Mouse (Mus musculus): ENCODE measurements at regions not wholly inside any gene's neighbourhood (a gene's known extent, or its start where the extent isn't known, plus 50 kb on each side); places are given as distances from the start of the nearest gene placed in this dataset.

DNA sequence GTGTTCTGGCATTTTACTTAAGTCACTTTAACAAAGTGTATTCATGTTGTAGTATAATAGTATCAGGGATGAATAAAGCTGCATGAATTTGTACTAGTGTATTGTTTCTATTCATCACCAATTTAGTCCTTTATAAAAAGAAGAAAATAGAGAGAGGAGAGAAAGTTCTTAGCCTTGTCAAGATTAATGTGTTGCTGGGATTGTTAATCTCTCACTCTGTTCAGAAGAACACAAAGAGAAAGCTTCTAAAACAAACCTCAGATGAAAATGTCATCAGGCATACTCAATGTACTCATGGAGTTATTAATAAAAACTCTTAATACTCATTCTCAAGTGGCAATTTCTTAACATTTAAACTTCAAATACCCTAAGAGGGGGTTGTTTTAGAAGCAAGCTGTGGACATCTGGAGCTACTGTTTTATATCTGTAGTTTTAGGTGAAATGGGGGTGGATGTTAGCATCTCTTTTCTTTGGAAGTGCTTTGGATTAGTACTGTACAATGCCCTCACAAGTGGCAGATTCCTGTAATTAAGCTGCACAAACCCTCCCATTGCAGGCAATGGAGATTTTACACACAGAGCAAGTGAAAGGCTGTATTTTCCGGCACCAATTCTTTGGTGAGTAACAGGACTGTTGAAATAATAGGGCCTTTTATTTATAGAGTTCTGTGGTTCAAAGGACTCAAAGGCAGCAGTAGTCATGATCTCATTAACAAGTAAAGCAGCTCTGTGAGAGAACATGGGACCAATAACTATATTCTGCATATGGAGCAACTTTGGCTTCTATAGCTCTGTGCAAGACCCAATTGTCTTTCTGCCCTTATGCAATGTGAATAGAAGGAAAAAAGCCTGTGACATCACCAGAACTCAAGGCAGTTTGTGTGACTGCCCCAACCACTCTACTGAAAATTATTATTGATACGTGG lies 273.4 kb upstream of the Epha5 start:
- WGBS: 55% methylated on average over 2 of the region's 2 CpGs
- H3K27me3 ChIP-seq (replicated peaks): no peaks in the 10 kb centered on the region
- H3K27ac ChIP-seq: no peak overlapping the region
- no peaks in the 10 kb centered on the region for H3K36me3 ChIP-seq
- H3K4me1 ChIP-seq: no peaks in the 10 kb centered on the region
- H3K4me3 ChIP-seq: no peak overlapping the region
- peak; percentile 68; the same call in 1 of the 2 replicates for ATAC-seq (ENCODE audit: low FRiP score, low read depth)
- no peak overlapping the region for H3K4me2 ChIP-seq (replicated peaks)
- H3K9ac ChIP-seq: no peak overlapping the region
- no peaks in the 10 kb centered on the region for H3K9me3 ChIP-seq

DNA sequence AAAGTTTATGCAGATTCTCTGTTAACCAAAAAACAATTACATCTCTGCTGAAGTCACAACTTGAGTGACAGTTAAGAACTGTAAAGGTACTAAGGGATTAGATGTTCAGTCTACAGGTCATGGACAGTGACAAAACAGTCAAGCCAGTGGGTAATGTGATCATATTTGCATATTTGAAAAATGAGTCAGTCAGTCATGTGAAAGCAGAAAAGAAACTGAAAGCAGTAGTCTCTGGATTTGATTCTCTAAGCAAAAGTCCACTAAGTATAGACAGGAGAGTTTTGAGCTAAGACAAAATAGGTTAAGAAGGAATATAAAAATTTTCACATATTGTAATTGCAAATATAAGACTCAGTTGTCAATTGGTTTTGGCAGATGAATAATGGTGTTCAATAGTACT lies 270.4 kb upstream of the Epha5 start:
- no peaks in the 10 kb centered on the region for H3K4me1 ChIP-seq
- no peak overlapping the region for H3K9ac ChIP-seq
- H3K27me3 ChIP-seq (replicated peaks): no peaks in the 10 kb centered on the region
- no peak overlapping the region for H3K4me3 ChIP-seq
- H3K27ac ChIP-seq: no peak overlapping the region
- no peaks in the 10 kb centered on the region for H3K36me3 ChIP-seq
- no peak overlapping the region for H3K4me2 ChIP-seq (replicated peaks)
- no peak for ATAC-seq (ENCODE audit: low FRiP score, low read depth)
- no peaks in the 10 kb centered on the region for H3K9me3 ChIP-seq

GRCm38 (mm10) chr5:84655171-84655570 lies 238.0 kb upstream of the Epha5 start:
- Histone ChIP-seq H3K4me1 (no peaks in the 10 kb centered on the region), H3K9ac (no peak overlapping the region), H3K36me3 (no peaks in the 10 kb centered on the region), H3K4me2 (replicated peaks) (no peak overlapping the region), H3K27ac (no peak overlapping the region), H3K9me3 (no peaks in the 10 kb centered on the region), H3K27me3 (replicated peaks) (no peaks in the 10 kb centered on the region), H3K4me3 (no peak overlapping the region)
- no peak for ATAC-seq (ENCODE audit: low FRiP score, low read depth)

DNA sequence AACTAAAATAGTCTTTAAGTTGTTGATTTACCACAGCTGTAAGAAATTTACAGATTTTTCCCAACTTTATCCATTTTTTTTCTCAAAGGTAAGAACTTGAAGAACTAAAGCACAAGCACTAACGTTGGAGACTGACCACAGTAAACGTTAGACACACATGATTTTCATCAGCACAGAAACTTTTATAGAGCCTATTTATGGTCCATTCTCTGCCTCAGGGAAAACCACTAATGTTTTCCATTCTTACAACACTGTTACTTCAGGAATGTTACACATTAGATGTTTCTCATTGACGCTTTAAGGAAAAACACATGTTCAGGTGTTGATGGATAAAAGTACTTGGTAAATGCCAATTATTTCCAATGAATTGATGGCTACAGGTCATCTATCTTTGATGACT lies 218.3 kb upstream of the Epha5 start:
- H3K27ac ChIP-seq: no peak overlapping the region
- no peak overlapping the region for H3K4me2 ChIP-seq (replicated peaks)
- ATAC-seq (ENCODE audit: low FRiP score, low read depth): no peak
- 79% methylated on average over 3 of the region's 3 CpGs for WGBS
- H3K36me3 ChIP-seq: no peaks in the 10 kb centered on the region
- H3K4me1 ChIP-seq: no peaks in the 10 kb centered on the region
- no peak overlapping the region for H3K4me3 ChIP-seq
- no peaks in the 10 kb centered on the region for H3K27me3 ChIP-seq (replicated peaks)
- H3K9ac ChIP-seq: no peak overlapping the region
- no peaks in the 10 kb centered on the region for H3K9me3 ChIP-seq

DNA sequence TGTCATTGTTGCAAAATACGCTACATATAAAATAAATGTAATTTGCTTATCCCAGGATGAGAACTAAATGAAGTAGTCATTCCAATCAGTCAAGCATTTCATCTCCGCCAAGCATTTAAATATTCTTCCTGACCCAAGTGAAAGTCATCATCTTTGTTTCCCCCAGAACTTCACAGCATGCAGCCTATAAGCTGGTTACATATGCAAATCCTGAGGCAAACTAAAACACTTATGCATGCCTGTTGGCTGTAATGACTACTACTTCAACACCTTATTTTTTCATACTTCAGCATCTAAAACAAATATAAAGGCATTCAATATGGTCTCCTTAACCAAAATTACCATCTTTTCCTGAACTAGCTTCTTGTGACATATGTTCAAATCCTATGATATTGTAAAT lies 215.7 kb upstream of the Epha5 start:
- H3K4me2 ChIP-seq (replicated peaks): no peak overlapping the region
- no peak overlapping the region for H3K4me3 ChIP-seq
- WGBS: 87% methylated on average over 2 of the region's 2 CpGs
- no peaks in the 10 kb centered on the region for H3K4me1 ChIP-seq
- no peaks in the 10 kb centered on the region for H3K36me3 ChIP-seq
- ATAC-seq (ENCODE audit: low FRiP score, low read depth): no peak
- no peak overlapping the region for H3K27ac ChIP-seq
- H3K9ac ChIP-seq: no peak overlapping the region
- H3K9me3 ChIP-seq: no peaks in the 10 kb centered on the region
- no peaks in the 10 kb centered on the region for H3K27me3 ChIP-seq (replicated peaks)

DNA sequence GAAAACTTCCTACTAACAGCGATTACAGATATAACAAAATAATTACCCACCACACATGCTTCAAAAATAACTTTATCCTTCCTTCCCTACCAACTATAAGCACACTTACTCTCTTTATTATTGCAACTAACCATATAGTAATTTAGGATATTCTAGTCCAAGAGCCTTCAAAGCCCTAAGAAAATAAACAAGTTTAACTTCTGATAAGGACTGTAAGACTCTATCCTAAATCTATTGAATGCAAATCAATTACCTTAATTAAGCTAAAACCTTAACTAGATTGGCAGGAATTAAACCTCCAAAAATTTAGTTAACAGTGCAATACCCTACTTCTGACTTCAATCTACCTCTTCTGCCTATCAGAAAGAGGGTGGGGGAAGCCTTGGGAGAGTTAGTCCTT lies 201.0 kb upstream of the Epha5 start:
- Histone ChIP-seq H3K4me2 (replicated peaks) (no peak overlapping the region), H3K9ac (no peak overlapping the region), H3K27me3 (replicated peaks) (no peaks in the 10 kb centered on the region), H3K27ac (no peak overlapping the region), H3K36me3 (no peaks in the 10 kb centered on the region), H3K4me3 (no peak overlapping the region), H3K9me3 (no peaks in the 10 kb centered on the region), H3K4me1 (no peaks in the 10 kb centered on the region)
- WGBS: 93% methylated on average over 1 of the region's 1 CpGs
- no peak for ATAC-seq (ENCODE audit: low FRiP score, low read depth)

- no peaks in the 10 kb centered on the region for H3K4me1 ChIP-seq
- H3K4me3 ChIP-seq: no peak overlapping the region
- WGBS: 69% methylated on average over 2 of the region's 2 CpGs
- no peak overlapping the region for H3K4me2 ChIP-seq (replicated peaks)
- H3K27me3 ChIP-seq (replicated peaks): no peaks in the 10 kb centered on the region
- no peak overlapping the region for H3K9ac ChIP-seq
- H3K27ac ChIP-seq: no peak overlapping the region
- no peaks in the 10 kb centered on the region for H3K36me3 ChIP-seq
- no peaks in the 10 kb centered on the region for H3K9me3 ChIP-seq
- ATAC-seq (ENCODE audit: low FRiP score, low read depth): no peak
Measured at GRCm38 (mm10) chr5:84608683-84609082, 191.5 kb upstream of the Epha5 start.

- ATAC-seq (ENCODE audit: low FRiP score, low read depth): no peak
- Histone ChIP-seq H3K27me3 (replicated peaks) (no peaks in the 10 kb centered on the region), H3K4me1 (no peaks in the 10 kb centered on the region), H3K36me3 (no peaks in the 10 kb centered on the region), H3K9me3 (peaks cover 5% of the 10 kb centered on the region; the same call in 1 of the 2 replicates), H3K27ac (no peak overlapping the region), H3K4me2 (replicated peaks) (no peak overlapping the region), H3K4me3 (no peak overlapping the region), H3K9ac (no peak overlapping the region)
- WGBS: 81% methylated on average over 5 of the region's 5 CpGs
Measured at GRCm38 (mm10) chr5:84565311-84565946, 148.2 kb upstream of the Epha5 start.

DNA sequence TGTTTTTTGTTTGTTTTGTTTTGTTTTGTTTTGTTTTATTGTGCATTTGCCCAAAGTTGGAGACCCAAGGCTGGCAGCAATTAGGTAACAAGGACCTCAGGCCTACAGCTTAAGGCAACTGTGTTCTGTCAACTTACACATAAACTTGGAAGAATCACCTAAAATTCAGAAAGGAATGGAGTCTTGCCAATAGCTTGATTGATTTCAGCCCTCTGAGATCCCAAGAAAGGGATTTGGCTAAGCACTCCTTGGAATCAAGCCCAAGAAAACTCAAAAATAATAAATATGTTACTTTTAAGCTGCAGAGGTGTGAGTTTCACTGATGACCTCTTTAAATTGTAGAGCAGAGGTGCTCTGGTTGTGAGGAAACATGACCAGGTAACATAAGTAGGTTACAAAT lies 102.7 kb upstream of the Epha5 start:
- Histone ChIP-seq H3K4me1 (no peaks in the 10 kb centered on the region), H3K9me3 (no peaks in the 10 kb centered on the region), H3K4me2 (replicated peaks) (no peak overlapping the region), H3K9ac (no peak overlapping the region), H3K27me3 (replicated peaks) (no peaks in the 10 kb centered on the region), H3K36me3 (no peaks in the 10 kb centered on the region), H3K4me3 (no peak overlapping the region), H3K27ac (no peak overlapping the region)
- no peak for ATAC-seq (ENCODE audit: low FRiP score, low read depth)

DNA sequence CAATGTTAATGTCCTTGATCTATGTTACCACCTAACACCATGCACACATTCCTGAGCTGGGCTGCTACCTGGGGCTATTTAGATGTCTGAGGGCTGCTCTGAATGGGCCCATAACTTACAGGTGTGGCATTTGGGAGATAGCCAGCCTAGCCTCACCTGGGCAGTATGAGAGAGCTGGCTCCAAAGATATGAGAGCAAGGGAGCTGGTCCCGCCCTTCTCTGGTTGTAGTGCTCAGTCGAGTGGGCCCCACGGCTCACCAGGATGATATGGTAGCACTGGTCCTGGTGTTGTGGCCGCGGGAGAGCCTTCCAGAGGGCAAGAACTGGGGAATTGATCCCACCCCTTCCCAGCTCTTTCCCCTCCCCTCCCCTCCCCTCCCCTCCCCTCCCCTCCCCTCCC lies 93.0 kb upstream of the Epha5 start:
- ATAC-seq (ENCODE audit: low FRiP score, low read depth): no peak

DNA sequence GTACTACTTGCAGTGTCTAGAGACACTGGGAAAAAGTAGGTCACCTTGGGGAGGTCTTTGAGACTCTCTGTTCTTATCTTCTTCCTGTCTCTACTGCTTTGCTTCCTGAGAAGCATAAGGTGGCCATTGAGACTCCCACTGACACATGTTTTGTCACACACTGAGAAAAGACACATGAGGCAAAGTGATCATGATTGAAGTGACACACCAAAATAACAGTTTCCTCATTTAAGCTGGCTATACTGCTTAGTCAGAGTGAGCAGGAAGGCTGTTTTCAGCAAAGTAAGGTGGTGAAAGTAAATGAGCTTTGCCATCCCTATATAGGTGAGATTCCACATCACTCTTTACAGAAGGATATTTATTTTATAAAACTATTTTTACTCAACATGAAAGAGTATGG lies 63.8 kb upstream of the Epha5 start:
- Histone ChIP-seq H3K27ac (no peak overlapping the region), H3K4me3 (no peak overlapping the region), H3K36me3 (no peaks in the 10 kb centered on the region), H3K27me3 (replicated peaks) (no peaks in the 10 kb centered on the region), H3K9ac (no peak overlapping the region), H3K4me2 (replicated peaks) (no peak overlapping the region), H3K4me1 (no peaks in the 10 kb centered on the region), H3K9me3 (no peaks in the 10 kb centered on the region)
- ATAC-seq (ENCODE audit: low FRiP score, low read depth): no peak

More for the DNA sequence above, 93.0 kb upstream of the Epha5 start:
- Histone ChIP-seq H3K27ac (no peak overlapping the region), H3K36me3 (no peaks in the 10 kb centered on the region), H3K27me3 (replicated peaks) (no peaks in the 10 kb centered on the region), H3K4me1 (no peaks in the 10 kb centered on the region), H3K4me3 (no peak overlapping the region), H3K9ac (no peak overlapping the region), H3K4me2 (replicated peaks) (no peak overlapping the region), H3K9me3 (no peaks in the 10 kb centered on the region)
- WGBS: 83% methylated on average over 5 of the region's 5 CpGs

Data from neural tube, embryonic 12.5 days (tissue).